Mouse (Mus musculus) hindbrain, embryonic 13.5 days (tissue): ENCODE measurements around the gene Ube2z. TPM values are rescaled to one million over a fixed set of nuclear protein-coding genes. Genes with fewer than 3 reads are reported as not detected.
A peak's percentile ranks its signal among the peaks of the same experiment; 100 is the strongest.
"Not testable (repeated sequence)": the region's sequence is repeated elsewhere in the genome, so short reads cannot be mapped to it uniquely, and the experiment has no call there.

Experiments
- ATAC-seq: fragments of 200-750 bp; cut with Nextera tagmentation; 2 replicates; pipeline ENCODE4 v1.8.0; 2017; ENCODE audit warnings: moderate TSS enrichment; ENCODE audit not compliant: low FRiP score
- H3K27ac ChIP-seq: fragments of 300-500 bp; sonication (generic); 2 replicates; pipeline ENCODE4 v1.5.1; 2015; ENCODE audit warnings: inconsistent platforms, mild to moderate bottlenecking, moderate library complexity
- H3K27me3 ChIP-seq: fragments of 300-500 bp; sonication (generic); 2 replicates; pipeline ENCODE4 v1.6.1; 2015; ENCODE audit warnings: mild to moderate bottlenecking, inconsistent platforms
- H3K36me3 ChIP-seq: fragments of 300-500 bp; sonication (generic); 2 replicates; pipeline ENCODE4 v1.6.1; 2015; ENCODE audit warnings: mild to moderate bottlenecking, inconsistent platforms
- H3K4me1 ChIP-seq: fragments of 300-500 bp; sonication (generic); replicated peaks from 2 replicates; pipeline ENCODE4 v1.6.1; 2015; ENCODE audit warnings: inconsistent platforms
- H3K4me2 ChIP-seq: fragments of 300-500 bp; sonication (generic); 2 replicates; pipeline ENCODE4 v1.6.1; 2015; ENCODE audit warnings: inconsistent platforms, mild to moderate bottlenecking, moderate library complexity
- H3K4me3 ChIP-seq: fragments of 300-500 bp; sonication (generic); 2 replicates; pipeline ENCODE4 v1.5.1; 2015; ENCODE audit warnings: mild to moderate bottlenecking, inconsistent platforms
- H3K9ac ChIP-seq: fragments of 300-500 bp; sonication (generic); 2 replicates; pipeline ENCODE4 v1.6.1; 2015; ENCODE audit warnings: mild to moderate bottlenecking, inconsistent platforms
- H3K9me3 ChIP-seq: fragments of 300-500 bp; sonication (generic); 2 replicates; pipeline ENCODE4 v1.6.1; 2016; ENCODE audit warnings: inconsistent platforms
- WGBS: fragments of 180-500 bp; shearing (Covaris S2); methylation state at CpG from one replicate; pipeline ENCODE4 v1.1.7; 2015; 5-methylcytosine and 5-hydroxymethylcytosine counted together
- polyA plus RNA-seq: library from polyadenylated mRNA; unstranded; fragments of >200 nt; fragmentation: Nextera tagmentation; extraction: Ambion mirVana; gene quantifications from 2 replicates; pipeline ENCODE4 v1.2.1, GENCODE M21; 2015

The Ube2z gene
- polyA plus RNA-seq: 31.0 and 31.7 TPM in 2 replicates

DNA sequence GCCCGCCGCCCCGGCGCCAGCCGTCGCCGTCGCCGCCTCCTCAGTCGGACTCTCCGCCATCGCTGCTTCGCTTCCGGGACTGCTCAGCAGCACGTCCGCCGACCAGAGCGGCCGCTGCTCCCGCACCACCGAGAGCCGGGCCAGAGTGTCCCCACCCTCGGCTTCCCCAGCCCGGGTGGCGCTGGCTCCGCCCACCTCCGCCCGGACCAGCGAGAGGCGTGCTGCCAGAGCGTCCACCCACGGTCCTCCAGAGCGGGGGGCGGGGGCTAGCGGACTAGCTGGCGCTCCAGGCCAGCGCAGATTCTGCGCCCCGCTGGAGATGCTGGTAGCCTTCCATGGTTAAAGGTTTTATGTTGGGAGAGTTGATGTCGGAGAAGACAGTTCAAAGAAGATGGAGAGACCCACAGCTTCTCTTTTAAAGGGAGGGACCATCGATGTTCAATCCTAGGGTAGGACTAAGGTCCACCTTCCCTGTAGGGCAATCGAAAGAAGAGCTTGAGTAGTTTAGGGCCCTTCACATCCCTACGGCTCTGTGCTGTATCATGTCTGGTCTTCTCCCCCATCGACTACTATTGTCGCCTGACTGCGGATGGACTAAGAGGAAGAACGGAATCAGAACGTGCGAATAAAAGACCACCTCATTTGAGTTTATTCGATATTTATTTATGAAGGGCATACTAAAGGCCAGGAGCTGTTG is at the start of gene Ube2z:
Gene Ube2z, minus strand, starts transcription at position 174 of the 697 bp plus-strand sequence.
- H3K4me1 ChIP-seq: peaks cover 29% of the 10 kb centered on the region

GRCm38 (mm10) chr11:96114077-96114476 is 48.9 kb upstream of the Ube2z start:
- Histone ChIP-seq H3K27me3 (no peaks in the 10 kb centered on the region), H3K4me2 (no peak overlapping the region), H3K27ac (no peak overlapping the region), H3K9ac (no peak overlapping the region), H3K36me3 (no peaks in the 10 kb centered on the region), H3K4me1 (no peaks in the 10 kb centered on the region), H3K4me3 (no peak overlapping the region), H3K9me3 (no peaks in the 10 kb centered on the region)
- 65% methylated on average over 2 of the region's 2 CpGs for WGBS
- ATAC-seq: no peak

More for the DNA sequence above, at the start of gene Ube2z:
- Histone ChIP-seq H3K36me3 (peaks cover 15% of the 10 kb centered on the region), H3K4me2 (peak within 1 kb of the TSS; percentile 92), H3K9ac (peak within 1 kb of the TSS; percentile 97), H3K9me3 (no peaks in the 10 kb centered on the region), H3K27ac (peak within 1 kb of the TSS; percentile 87), H3K27me3 (no peaks in the 10 kb centered on the region), H3K4me3 (peak within 1 kb of the TSS; percentile 96)
- ATAC-seq: peak; percentile 99
- WGBS: 6% methylated on average over 37 of the region's 50 CpGs

- Histone ChIP-seq H3K4me2 (no peak within 1 kb of the TSS), H3K4me1 (no peaks in the 10 kb centered on the region), H3K27ac (no peak within 1 kb of the TSS), H3K9ac (no peak within 1 kb of the TSS), H3K36me3 (no peaks in the 10 kb centered on the region), H3K9me3 (no peaks in the 10 kb centered on the region), H3K27me3 (no peaks in the 10 kb centered on the region), H3K4me3 (no peak within 1 kb of the TSS)
- ATAC-seq: no peak
- WGBS: 45% methylated on average over 14 of the region's 14 CpGs
Observed at GRCm38 (mm10) chr11:96111751-96112150, 46.6 kb upstream of the Ube2z start, which contains the start of gene Calcoco2. Calcoco2 (minus strand) TSS chr11:96111964.

- 72% methylated on average over 2 of the region's 2 CpGs for WGBS
- ATAC-seq, H3K4me3 ChIP-seq: not testable (repeated sequence)
Observed at GRCm38 (mm10) chr11:96110950-96111349, 45.8 kb upstream of the Ube2z start.

GRCm38 (mm10) chr11:96108376-96108775 is 43.2 kb upstream of the Ube2z start:
- Histone ChIP-seq H3K4me1 (no peaks in the 10 kb centered on the region), H3K36me3 (no peaks in the 10 kb centered on the region), H3K4me3 (no peak overlapping the region), H3K9ac (no peak overlapping the region), H3K9me3 (no peaks in the 10 kb centered on the region), H3K27me3 (no peaks in the 10 kb centered on the region), H3K4me2 (no peak overlapping the region), H3K27ac (no peak overlapping the region)
- no peak for ATAC-seq
- 90% methylated on average over 1 of the region's 1 CpGs for WGBS

More at GRCm38 (mm10) chr11:96110950-96111349, 45.8 kb upstream of the Ube2z start:
- not testable (repeated sequence) for H3K27ac ChIP-seq, H3K9ac ChIP-seq, H3K4me1 ChIP-seq, H3K9me3 ChIP-seq, H3K36me3 ChIP-seq, H3K27me3 ChIP-seq, H3K4me2 ChIP-seq

DNA sequence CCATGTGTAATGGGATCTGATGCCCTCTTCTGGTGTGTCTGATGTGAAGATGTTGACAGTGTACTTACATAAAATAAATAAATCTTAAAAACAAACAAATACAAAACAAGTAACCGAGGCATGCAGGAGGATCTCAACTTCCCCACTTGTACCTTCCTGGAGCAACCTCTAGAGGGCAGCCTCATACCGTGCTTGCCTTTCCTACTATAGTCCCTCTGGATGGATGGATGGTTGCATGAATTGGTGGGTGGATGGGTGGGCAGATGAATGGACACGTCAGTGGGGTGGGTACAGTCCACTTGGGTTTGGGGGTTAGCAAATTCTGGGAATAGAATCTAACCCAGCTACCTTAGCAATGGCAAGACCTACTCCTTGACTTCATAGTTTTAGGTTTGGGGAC is 28.2 kb upstream of the Ube2z start:
- Histone ChIP-seq H3K36me3 (no peaks in the 10 kb centered on the region), H3K4me1 (no peaks in the 10 kb centered on the region), H3K4me2 (no peak overlapping the region), H3K27me3 (peaks cover 12% of the 10 kb centered on the region), H3K4me3 (no peak overlapping the region), H3K9ac (no peak overlapping the region), H3K27ac (no peak overlapping the region), H3K9me3 (no peaks in the 10 kb centered on the region)
- WGBS: 14% methylated on average over 3 of the region's 3 CpGs
- no peak for ATAC-seq

GRCm38 (mm10) chr11:96092674-96093291 is 27.6 kb upstream of the Ube2z start:
- Histone ChIP-seq H3K9ac (no peak overlapping the region), H3K27ac (no peak overlapping the region), H3K4me2 (no peak overlapping the region), H3K4me3 (no peak overlapping the region), H3K27me3 (peaks cover 12% of the 10 kb centered on the region), H3K4me1 (no peaks in the 10 kb centered on the region), H3K36me3 (no peaks in the 10 kb centered on the region), H3K9me3 (peaks cover 3% of the 10 kb centered on the region; the same call in 1 of the 2 replicates)
- 47% methylated on average over 7 of the region's 7 CpGs for WGBS
- ATAC-seq: no peak

DNA sequence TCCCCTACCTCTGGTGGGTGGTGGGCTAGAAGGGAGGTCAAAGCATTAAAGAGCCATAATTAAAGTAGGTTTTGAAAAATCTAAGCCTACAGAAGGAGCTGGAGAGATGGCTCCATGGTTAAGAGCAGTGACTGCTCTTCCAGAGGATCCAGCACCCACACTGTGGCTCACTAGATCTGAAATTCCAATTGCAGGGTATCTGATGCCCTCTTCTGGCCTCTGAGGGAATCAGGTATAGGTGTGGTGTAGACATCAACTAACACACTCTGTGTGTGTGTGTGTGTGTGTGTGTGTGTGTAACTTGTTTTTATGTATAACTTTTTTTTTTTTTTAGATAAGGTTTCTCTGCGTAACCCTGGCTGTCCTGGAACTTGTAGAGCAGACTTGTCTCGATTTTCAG is 25.9 kb upstream of the Ube2z start:
- peaks cover 4% of the 10 kb centered on the region; the same call in 1 of the 2 replicates for H3K9me3 ChIP-seq
- no peak for ATAC-seq
- no peak overlapping the region for H3K9ac ChIP-seq
- WGBS: 45% methylated on average over 2 of the region's 2 CpGs
- no peaks in the 10 kb centered on the region for H3K36me3 ChIP-seq
- no peak overlapping the region for H3K4me3 ChIP-seq
- no peak overlapping the region for H3K4me2 ChIP-seq
- H3K27me3 ChIP-seq: peaks cover 9% of the 10 kb centered on the region; the same call in 1 of the 2 replicates
- H3K4me1 ChIP-seq: no peaks in the 10 kb centered on the region
- H3K27ac ChIP-seq: no peak overlapping the region

- Histone ChIP-seq H3K4me3 (no peak overlapping the region), H3K27ac (no peak overlapping the region), H3K9me3 (peaks cover 4% of the 10 kb centered on the region; the same call in 1 of the 2 replicates), H3K4me1 (no peaks in the 10 kb centered on the region), H3K9ac (no peak overlapping the region), H3K27me3 (peaks cover 10% of the 10 kb centered on the region; the same call in 1 of the 2 replicates), H3K4me2 (no peak overlapping the region), H3K36me3 (no peaks in the 10 kb centered on the region)
- WGBS: 86% methylated on average over 6 of the region's 6 CpGs
- ATAC-seq: no peak
Observed at GRCm38 (mm10) chr11:96087981-96088380, 22.8 kb upstream of the Ube2z start.

DNA sequence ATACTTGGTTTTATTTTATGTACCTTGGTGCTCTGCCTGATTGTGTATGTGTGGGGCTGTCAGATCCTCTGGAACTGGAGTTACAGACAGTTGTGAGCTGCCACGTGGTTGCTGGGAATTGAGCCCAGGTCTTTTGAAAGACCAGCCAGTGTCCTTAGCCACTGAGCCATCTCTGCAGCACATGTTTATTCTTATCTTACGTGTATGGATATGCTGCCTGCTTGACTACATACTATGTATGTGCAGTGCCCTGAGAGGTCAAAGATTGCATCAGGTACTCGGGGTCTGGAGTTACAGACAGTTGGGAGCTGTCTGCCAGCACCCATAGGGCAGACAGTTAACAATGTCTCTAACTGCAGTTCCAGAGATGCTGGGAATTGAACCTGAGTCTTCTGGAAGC is 17.5 kb upstream of the Ube2z start:
- ATAC-seq: no peak
- Histone ChIP-seq H3K4me2 (no peak overlapping the region), H3K36me3 (no peaks in the 10 kb centered on the region), H3K9ac (no peak overlapping the region), H3K4me3 (no peak overlapping the region), H3K9me3 (no peaks in the 10 kb centered on the region), H3K27ac (no peak overlapping the region), H3K4me1 (no peaks in the 10 kb centered on the region), H3K27me3 (0 out of 2 replicates have a peak, but pooled peaks cover 4% of the 10 kb centered on the region)
- 74% methylated on average over 3 of the region's 3 CpGs for WGBS

GRCm38 (mm10) chr11:96080736-96081135 is 15.5 kb upstream of the Ube2z start:
- H3K27ac ChIP-seq: no peak overlapping the region
- H3K4me2 ChIP-seq: no peak overlapping the region
- no peak overlapping the region for H3K9ac ChIP-seq
- H3K4me1 ChIP-seq: peaks cover 5% of the 10 kb centered on the region; the same call in 1 of the 2 replicates
- H3K27me3 ChIP-seq: 0 out of 2 replicates have a peak, but pooled peaks cover 2% of the 10 kb centered on the region
- no peaks in the 10 kb centered on the region for H3K36me3 ChIP-seq
- no peaks in the 10 kb centered on the region for H3K9me3 ChIP-seq
- no peak for ATAC-seq
- H3K4me3 ChIP-seq: no peak overlapping the region
- WGBS: 93% methylated on average over 5 of the region's 5 CpGs

DNA sequence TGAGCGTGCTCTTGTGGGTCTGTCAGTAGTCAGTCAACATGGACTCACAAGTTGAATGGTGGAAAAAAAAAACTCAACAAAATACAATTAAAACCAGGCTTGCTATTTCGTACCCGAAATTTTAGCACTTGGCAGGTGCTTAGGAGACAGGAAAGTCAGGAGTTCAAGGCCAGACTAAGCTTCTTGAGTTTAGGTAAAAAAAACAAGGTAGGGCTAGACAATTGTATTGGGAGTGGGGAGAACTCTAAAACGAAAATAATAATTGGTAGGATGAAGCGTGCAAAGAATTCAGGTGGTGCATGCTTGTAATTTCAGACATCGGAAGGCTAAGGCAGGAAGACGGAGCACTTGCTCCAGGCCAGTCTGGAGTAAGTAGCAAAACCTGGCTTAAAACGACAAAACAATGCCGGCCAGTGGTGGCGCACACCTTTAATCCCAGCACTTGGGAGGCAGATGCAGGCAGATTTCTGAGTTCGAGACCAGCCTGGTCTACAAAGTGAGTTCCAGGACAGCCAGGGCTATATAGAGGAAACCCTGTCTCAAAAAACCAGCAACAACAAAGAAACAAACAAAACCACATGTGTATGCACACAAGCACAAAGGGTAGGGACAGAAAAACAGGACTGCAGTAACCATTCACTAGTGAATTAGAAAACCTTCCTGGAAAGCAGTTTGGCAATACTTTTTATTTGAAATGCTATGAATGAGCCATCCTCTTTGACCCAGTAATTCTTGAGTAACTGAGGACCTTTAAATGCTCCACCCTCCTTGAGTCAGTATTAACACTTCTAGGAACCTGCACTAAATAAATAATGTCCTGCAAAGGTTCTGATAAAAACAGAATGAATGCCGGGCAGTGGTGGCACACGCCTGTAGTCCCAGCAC is 11.3 kb upstream of the Ube2z start:
- Histone ChIP-seq H3K9ac (peak overlapping the region; percentile 39; the same call in 1 of the 2 replicates), H3K9me3 (no peaks in the 10 kb centered on the region), H3K4me3 (peak overlapping the region; percentile 34), H3K36me3 (peaks cover 14% of the 10 kb centered on the region), H3K4me1 (peaks cover 24% of the 10 kb centered on the region), H3K27me3 (no peaks in the 10 kb centered on the region), H3K27ac (peak overlapping the region; percentile 86), H3K4me2 (peak overlapping the region; percentile 55)
- 69% methylated on average over 13 of the region's 13 CpGs for WGBS
- ATAC-seq: no peak
